Mouse (Mus musculus) mouse trophoblast stem cell (cell line): ENCODE data around the gene Xpo6.

Source experiments
- in situ Hi-C, 2 experiments: fragments of 300-500 bp; cut with MseI, MboI; formaldehyde crosslinking; loops; 2 replicates in 1 of 2; 3 replicates in 1 of 2; pipeline ENCODE4 v1.15.1; 2025

The Xpo6 gene

DNA sequence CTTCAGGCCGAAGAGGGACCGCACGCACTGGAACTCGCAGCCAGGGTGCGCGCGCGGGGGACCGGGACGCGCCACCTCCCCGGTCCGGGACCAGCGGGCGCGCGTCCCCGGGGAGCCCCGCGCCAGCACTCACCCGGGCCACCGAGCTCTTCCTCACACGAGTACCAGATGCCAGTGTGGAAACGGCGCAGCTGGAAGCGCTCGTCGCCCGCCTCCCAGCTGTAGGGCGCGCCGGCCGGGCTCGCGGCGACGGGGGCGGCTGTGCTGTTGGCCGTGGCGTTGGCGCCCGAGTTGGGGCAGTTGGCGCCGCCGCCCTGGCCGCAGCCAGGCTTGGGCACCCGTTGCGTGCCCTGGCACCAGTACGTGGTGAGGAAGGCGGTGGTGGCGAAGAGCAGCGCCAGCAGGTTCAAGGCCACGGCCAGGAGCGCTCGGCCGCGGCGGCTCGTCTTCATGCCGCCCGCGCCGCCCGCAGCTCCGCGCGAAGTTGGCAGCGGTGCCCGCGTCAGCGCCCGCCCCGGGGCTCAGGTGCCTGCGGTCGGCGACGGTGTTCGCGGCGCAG lies 118.5 kb downstream of the Xpo6 start:
- in situ Hi-C loops: loop anchor here in 1 of 2 experiments (25.0 kb wide), 1 partner anchor 320 kb away; no protein-coding TSS in a partner anchor

GRCm38 (mm10) chr7:126080949-126081654 lies 119.2 kb downstream of the Xpo6 start:
- in situ Hi-C loops: loop anchor here in 1 of 2 experiments (25.0 kb wide), 1 partner anchor 319 kb away; no protein-coding TSS in a partner anchor

- in situ Hi-C loops: loop anchor here in 1 of 2 experiments (25.0 kb wide), 1 partner anchor 315 kb away; no protein-coding TSS in a partner anchor
Observed at GRCm38 (mm10) chr7:126076935-126077334, 123.4 kb downstream of the Xpo6 start.

DNA sequence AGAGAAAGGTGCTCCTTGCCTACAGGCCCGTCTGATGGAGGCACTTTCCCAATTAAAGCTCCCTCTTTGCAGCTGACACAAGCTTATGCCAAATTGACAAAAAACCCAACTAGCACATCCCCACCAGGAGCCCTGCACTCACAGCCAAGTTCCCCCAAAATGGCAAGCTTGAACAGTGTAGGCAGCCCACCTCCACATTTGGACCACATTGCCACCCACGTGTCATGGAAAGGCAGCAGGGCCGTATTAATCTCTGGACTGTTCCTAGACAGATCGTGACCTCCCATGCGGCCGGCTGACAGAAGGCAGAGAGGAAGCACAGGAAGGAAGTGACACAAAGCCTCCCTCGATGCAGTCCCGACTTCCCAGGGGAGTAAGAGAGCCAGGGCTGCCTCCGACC lies 125.2 kb downstream of the Xpo6 start:
- in situ Hi-C loops: loop anchor here in 1 of 2 experiments (25.0 kb wide), 1 partner anchor 313 kb away; no protein-coding TSS in a partner anchor

DNA sequence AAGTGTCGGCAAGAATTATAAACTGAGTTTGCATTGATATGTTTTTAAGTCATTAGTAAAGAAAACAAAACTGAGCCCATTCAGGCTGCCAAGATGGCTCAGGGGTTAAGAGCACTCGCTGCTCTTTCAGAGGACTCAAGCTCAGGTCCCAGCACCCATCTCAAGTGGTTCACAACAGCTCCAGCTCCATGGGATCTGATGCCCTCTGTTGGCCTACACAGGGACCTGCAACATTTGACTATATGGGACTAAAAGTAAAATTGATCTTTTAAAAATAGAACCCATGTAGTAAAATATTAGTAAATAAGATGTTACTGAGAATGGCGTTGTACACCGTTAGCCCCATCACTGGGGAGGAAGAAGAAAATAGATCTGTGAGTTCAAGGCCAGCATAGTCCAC lies 130.0 kb downstream of the Xpo6 start:
- in situ Hi-C loops: no loop called here

GRCm38 (mm10) chr7:126066777-126067176 lies 133.5 kb downstream of the Xpo6 start:
- in situ Hi-C loops: no loop called here

DNA sequence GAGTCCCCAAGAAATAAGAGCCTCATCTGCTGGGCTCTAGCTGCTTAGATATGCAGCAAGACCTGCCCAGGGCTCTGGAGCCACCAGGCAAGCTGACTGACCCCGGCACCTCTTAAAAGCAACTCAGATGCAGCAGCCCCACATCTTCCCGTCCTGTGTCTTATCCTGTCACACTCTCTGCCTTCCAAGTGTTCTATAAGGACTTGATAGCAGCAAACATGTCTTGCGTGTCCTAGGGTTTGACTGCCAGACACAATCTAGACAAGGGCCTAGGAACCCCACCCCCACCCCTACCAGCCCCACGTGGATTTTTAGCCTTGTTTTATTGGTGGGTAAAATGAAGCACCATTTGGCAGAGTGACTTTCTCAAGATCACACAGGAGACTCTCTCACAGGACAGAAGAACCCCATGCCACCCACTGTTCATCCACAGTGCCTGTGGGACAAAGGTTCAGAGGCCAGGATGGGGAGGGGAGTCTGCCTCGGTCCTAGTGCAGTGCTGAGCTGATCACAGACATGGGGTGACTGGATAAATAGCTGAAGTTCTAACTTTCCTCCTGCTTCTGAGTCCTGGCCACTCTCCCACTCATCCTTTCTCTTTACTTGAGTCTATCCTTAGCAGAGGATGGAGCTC lies 134.9 kb downstream of the Xpo6 start:
- in situ Hi-C loops: no loop called here

GRCm38 (mm10) chr7:126062228-126062627 lies 138.1 kb downstream of the Xpo6 start:
- in situ Hi-C loops: no loop called here

DNA sequence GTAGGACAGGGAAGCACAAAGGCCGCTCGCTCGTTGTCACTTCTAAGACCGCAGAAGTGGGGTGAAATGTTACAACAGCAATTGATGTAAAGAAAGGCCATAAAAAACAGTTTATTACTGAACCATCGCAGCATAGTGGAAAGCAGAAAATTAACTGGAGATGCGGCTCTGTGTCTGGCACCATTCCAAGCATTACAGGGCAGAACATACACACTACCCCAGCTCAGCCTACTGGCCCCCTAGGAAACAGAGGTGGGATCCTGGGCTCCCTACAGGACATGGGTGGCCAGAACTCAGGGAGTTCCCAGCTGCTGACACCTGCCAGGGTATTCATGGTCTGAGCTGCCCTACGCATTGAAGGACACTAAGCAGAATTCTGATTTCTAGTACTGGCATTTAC lies 141.4 kb downstream of the Xpo6 start:
- in situ Hi-C loops: no loop called here

GRCm38 (mm10) chr7:126057332-126057914 lies 142.9 kb downstream of the Xpo6 start:
- in situ Hi-C loops: no loop called here

DNA sequence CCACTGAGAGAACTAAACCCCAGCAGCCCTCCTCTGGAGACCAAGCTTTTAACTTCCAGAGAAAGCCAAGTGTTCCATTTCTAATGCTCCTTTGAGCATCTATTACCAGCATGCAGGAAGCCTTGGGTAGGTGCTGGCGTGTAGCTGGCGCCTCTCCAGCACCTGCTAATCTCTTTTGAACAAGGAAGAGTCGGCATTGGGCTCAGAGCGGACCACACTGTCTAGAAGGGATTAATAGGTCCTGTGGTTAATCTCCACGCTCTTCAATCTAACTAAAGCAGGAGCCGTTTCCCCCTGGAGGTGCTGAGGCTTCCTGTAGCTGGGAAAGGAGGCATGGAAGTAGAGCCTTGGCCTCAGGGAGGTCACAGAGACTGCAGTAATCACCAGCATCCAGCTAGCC lies 145.7 kb downstream of the Xpo6 start:
- in situ Hi-C loops: no loop called here

- in situ Hi-C loops: no loop called here
Observed at GRCm38 (mm10) chr7:126053618-126054017, 146.7 kb downstream of the Xpo6 start.

DNA sequence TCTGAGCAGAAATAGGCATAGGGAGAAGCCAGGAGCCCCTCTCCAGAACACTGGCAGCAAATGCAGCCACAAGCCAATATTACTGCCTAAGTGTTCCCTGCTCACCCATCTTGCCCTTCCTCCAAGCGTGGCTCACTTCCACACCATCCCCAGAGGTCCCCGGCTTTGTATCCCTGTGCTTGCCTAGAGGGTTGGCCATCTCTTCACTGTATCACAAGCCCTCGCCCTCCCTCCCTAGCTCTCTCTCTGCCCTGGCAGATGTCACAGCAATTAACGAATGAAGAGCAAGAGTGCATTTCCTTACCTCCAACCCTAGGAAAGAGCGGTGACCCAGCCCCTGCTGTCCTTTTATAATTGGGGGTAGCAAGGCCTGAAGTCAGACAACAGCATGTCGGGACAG lies 148.4 kb downstream of the Xpo6 start:
- in situ Hi-C loops: no loop called here
